Mouse (Mus musculus) hindbrain, embryonic 16.5 days (tissue): ENCODE measurements at regions not wholly inside any gene's neighbourhood (a gene's known extent, or its start where the extent isn't known, plus 50 kb on each side); places are given as distances from the start of the nearest gene placed in this dataset.

Experiments used
- ATAC-seq: fragments of 200-750 bp; cut with Nextera tagmentation; 2 replicates; pipeline ENCODE4 v1.8.0; 2017; ENCODE audit warnings: moderate TSS enrichment, moderate library complexity
- H3K27ac ChIP-seq: fragments of 300-500 bp; sonication (generic); 2 replicates; pipeline ENCODE4 v1.5.1; 2014; ENCODE audit warnings: low read depth, mild to moderate bottlenecking, control low read depth, low read length, moderate library complexity
- H3K27me3 ChIP-seq: fragments of 300-500 bp; sonication (generic); replicated peaks from 2 replicates; pipeline ENCODE4 v1.6.1; 2014; ENCODE audit warnings: low read length; ENCODE audit not compliant: control insufficient read depth, insufficient read depth
- H3K36me3 ChIP-seq: fragments of 300-500 bp; sonication (generic); 2 replicates; pipeline ENCODE4 v1.6.1; 2014; ENCODE audit warnings: mild to moderate bottlenecking, low read length, moderate library complexity, mixed read lengths; ENCODE audit not compliant: control insufficient read depth, insufficient read depth
- H3K4me1 ChIP-seq: fragments of 300-500 bp; sonication (generic); 2 replicates; pipeline ENCODE4 v1.6.1; 2014; ENCODE audit warnings: low read depth, low read length; ENCODE audit not compliant: control insufficient read depth, insufficient read depth
- H3K4me2 ChIP-seq: fragments of 300-500 bp; sonication (generic); 2 replicates; pipeline ENCODE4 v1.6.1; 2014; ENCODE audit warnings: mild to moderate bottlenecking, low read length, control low read depth, moderate library complexity
- H3K4me3 ChIP-seq: fragments of 300-500 bp; sonication (generic); 2 replicates; pipeline ENCODE4 v1.5.1; 2014; ENCODE audit warnings: mild to moderate bottlenecking, low read length, control low read depth, moderate library complexity
- H3K9ac ChIP-seq: fragments of 300-500 bp; sonication (generic); 2 replicates; pipeline ENCODE4 v1.6.1; 2014; ENCODE audit warnings: low read depth, mild to moderate bottlenecking, control low read depth, low read length, moderate library complexity
- H3K9me3 ChIP-seq: fragments of 300-500 bp; sonication (generic); 2 replicates; pipeline ENCODE4 v1.6.1; 2014; ENCODE audit warnings: mild to moderate bottlenecking, low read length, moderate library complexity; ENCODE audit not compliant: control insufficient read depth
- WGBS: fragments of 180-500 bp; shearing (Covaris S2); extraction: QIAGEN DNeasy Blood & Tissue Kit; methylation state at CpG from one replicate; pipeline ENCODE4 v1.1.7; 2014; 5-methylcytosine and 5-hydroxymethylcytosine counted together

DNA sequence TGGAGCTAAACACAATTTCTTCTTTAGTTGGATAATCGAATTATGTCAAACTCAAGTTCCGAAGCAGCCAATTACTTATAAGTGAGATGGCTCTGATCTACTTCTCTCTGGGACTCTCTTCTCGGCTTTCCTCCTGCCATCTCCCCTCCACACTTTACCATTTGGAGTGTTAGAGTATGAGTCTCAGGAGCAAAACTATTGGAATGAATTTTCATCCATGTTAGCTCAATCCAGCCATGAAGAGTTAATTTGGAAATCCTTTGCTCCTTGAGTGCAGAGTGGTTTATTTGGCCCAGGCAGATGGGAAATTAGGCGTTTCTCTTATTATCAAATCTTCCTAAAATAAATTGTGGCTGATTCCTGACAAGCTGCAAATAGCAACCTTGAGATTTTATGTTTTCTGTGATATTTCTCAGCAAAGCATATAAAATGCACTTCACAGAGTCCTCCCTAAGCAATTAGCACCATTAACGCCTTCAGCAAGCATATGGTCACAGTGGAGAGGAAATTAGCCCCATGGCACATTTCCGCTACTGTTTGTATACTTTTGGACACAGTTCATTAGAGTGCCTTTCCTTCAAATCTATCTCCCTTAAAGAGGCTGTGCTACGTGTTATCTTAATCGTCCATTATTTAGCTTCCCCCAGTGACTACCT is 1189.1 kb downstream of the Fam181b start:
- Histone ChIP-seq H3K27ac (no peak overlapping the region), H3K4me1 (no peaks in the 10 kb centered on the region), H3K9me3 (no peaks in the 10 kb centered on the region), H3K9ac (no peak overlapping the region), H3K27me3 (no peaks in the 10 kb centered on the region), H3K4me2 (no peak overlapping the region), H3K4me3 (no peak overlapping the region), H3K36me3 (no peaks in the 10 kb centered on the region)
- no peak; the same call in 1 of the 2 replicates for ATAC-seq
- 62% methylated on average over 8 of the region's 8 CpGs for WGBS

- no peaks in the 10 kb centered on the region for H3K4me1 ChIP-seq
- H3K9ac ChIP-seq = no peak overlapping the region
- H3K36me3 ChIP-seq = no peaks in the 10 kb centered on the region
- WGBS = 53% methylated on average over 3 of the region's 3 CpGs
- H3K4me2 ChIP-seq = no peak overlapping the region
- no peak overlapping the region for H3K27ac ChIP-seq
- no peak overlapping the region for H3K4me3 ChIP-seq
- H3K9me3 ChIP-seq = no peaks in the 10 kb centered on the region
- H3K27me3 ChIP-seq = no peaks in the 10 kb centered on the region
- peak; percentile 56 for ATAC-seq
Observed at GRCm38 (mm10) chr7:94281529-94281928, 1201.9 kb downstream of the Fam181b start.

- 63% methylated on average over 5 of the region's 5 CpGs for WGBS
- Histone ChIP-seq H3K4me2 (no peak overlapping the region), H3K4me1 (no peaks in the 10 kb centered on the region), H3K9me3 (no peaks in the 10 kb centered on the region), H3K27ac (no peak overlapping the region), H3K36me3 (no peaks in the 10 kb centered on the region), H3K9ac (no peak overlapping the region), H3K4me3 (no peak overlapping the region), H3K27me3 (no peaks in the 10 kb centered on the region)
- ATAC-seq = no peak
Observed at GRCm38 (mm10) chr7:94282010-94282409, 1202.3 kb downstream of the Fam181b start.

DNA sequence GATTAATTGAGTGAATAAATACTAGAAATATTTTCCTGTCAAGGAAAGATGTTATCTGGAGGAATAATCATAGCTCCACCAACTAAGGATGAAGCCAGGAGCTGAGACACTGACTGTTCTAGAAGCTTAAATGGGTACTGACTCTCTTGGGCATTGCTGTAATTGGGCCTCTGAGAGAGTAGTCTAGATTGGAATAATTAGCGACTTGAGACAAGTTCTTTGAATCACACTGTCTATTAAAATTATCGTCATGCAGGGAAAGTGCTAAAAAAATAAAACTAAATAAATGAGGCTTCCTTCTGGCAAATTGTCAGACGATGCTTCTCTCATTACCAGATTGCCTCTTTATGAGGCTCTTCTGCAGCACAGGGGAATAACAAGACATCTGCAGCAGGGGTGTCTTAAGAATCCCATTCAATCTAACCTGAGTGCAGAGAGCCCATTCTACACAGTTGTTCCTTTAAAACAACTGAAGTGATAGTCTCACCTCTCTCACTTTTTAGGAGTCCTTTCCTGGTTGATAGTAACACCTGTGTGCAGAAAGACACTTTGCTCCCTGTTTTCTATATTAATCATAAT is 1203.5 kb downstream of the Fam181b start:
- Histone ChIP-seq H3K4me2 (no peak overlapping the region), H3K9me3 (no peaks in the 10 kb centered on the region), H3K4me1 (no peaks in the 10 kb centered on the region), H3K27ac (no peak overlapping the region), H3K9ac (no peak overlapping the region), H3K27me3 (no peaks in the 10 kb centered on the region), H3K4me3 (no peak overlapping the region), H3K36me3 (no peaks in the 10 kb centered on the region)
- 45% methylated on average over 3 of the region's 3 CpGs for WGBS
- peak; percentile 58 for ATAC-seq

DNA sequence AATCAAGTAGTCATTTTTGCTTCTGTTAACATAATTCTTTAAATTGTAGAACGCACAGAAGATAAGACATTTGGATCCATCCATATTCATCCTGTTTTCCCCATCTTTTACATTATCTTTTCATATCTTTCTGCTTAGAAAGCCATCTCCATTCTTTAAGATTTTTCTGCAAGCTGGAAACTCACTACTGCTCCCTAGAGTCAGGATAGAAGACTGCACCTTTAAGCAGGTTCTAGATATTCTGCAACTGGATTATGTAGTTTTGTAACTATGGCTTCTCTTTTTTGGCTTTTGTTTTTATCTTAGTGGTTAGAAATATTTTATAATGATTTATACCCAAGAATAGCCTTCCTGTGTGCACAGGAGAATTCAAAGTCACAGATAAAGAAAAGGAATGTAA is 1225.9 kb downstream of the Fam181b start:
- Histone ChIP-seq H3K27me3 (no peaks in the 10 kb centered on the region), H3K4me1 (no peaks in the 10 kb centered on the region), H3K27ac (no peak overlapping the region), H3K36me3 (no peaks in the 10 kb centered on the region), H3K9ac (no peak overlapping the region), H3K4me2 (no peak overlapping the region), H3K4me3 (no peak overlapping the region), H3K9me3 (no peaks in the 10 kb centered on the region)
- WGBS = 94% methylated on average over 1 of the region's 1 CpGs
- no peak for ATAC-seq

- Histone ChIP-seq H3K4me3 (no peak overlapping the region), H3K4me2 (no peak overlapping the region), H3K27ac (no peak overlapping the region), H3K27me3 (no peaks in the 10 kb centered on the region), H3K36me3 (no peaks in the 10 kb centered on the region), H3K4me1 (no peaks in the 10 kb centered on the region), H3K9me3 (no peaks in the 10 kb centered on the region), H3K9ac (no peak overlapping the region)
- ATAC-seq = no peak
- WGBS = 72% methylated on average over 6 of the region's 6 CpGs
Observed at GRCm38 (mm10) chr7:94314983-94315642, 1235.4 kb downstream of the Fam181b start.

DNA sequence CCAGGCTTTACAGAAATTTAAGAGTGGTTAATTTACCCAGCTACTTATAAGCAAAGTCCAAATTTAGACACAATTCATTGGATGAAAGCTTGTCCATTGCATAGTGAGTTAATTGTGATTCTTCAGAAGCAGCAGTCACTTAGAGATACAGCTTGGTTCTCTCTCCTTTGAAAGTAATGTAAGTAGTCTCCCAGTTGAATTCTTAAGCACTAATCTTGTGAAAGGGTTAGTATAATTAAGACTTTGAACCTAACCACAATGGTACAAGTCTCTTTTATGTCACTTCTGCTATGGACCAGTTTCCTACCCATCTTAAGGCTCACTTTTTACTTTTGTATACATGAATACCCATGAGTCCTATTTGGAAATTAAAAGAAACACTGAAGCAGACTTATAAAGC is 1252.9 kb downstream of the Fam181b start:
- no peak overlapping the region for H3K4me2 ChIP-seq
- H3K9ac ChIP-seq = no peak overlapping the region
- no peak overlapping the region for H3K27ac ChIP-seq
- H3K9me3 ChIP-seq = no peaks in the 10 kb centered on the region
- ATAC-seq = no peak
- no peaks in the 10 kb centered on the region for H3K36me3 ChIP-seq
- no peak overlapping the region for H3K4me3 ChIP-seq
- no peaks in the 10 kb centered on the region for H3K27me3 ChIP-seq
- no peaks in the 10 kb centered on the region for H3K4me1 ChIP-seq
